Mouse (Mus musculus) testis, postnatal 10 days (tissue): ENCODE data around the gene Metap1d.

ENCODE experiments used
- DNase-seq: peaks from one replicate; pipeline ENCODE4 v3.0.0; 2021; ENCODE audit warnings: low spot score

Metap1d gene

DNA sequence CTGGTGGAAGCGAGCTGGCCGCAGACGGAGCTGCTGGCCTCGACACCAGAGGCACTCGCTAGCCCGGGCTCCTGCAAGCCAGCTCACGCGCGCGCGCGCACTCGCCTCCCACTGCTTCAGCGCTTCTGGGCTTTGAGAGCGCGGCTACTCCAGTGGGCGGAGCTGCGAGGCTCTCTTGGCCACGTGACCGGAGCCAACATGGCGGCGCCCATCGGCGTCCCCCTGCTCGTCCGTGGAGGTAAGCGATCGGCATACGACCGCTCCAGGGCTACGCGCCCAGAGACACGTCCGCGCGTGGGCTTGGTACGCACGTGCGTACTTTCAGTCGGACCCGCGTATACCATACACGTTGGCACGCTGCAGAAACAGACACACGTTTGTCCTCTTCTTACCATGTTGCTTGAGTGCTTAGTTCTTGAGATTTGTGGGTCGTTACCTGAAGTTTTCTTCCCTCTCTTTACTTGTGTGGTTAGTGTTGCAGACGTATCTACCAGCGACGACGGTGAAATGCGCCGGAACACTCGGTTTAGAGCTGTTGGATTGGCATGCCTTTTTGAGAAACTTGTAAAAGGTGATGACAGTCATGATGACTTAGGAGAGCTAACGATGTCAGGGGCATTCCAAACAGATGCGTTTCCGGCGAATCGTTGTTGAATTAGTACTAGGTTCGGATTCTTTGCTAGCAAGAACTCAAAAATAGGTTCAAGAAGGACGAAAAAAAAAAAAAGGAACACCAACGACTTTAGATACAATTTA, at the start of gene Metap1d:
Gene Metap1d, plus strand, starts transcription at position 116 of the 756 bp plus-strand sequence.
- peak; percentile 96 for DNase-seq

DNA sequence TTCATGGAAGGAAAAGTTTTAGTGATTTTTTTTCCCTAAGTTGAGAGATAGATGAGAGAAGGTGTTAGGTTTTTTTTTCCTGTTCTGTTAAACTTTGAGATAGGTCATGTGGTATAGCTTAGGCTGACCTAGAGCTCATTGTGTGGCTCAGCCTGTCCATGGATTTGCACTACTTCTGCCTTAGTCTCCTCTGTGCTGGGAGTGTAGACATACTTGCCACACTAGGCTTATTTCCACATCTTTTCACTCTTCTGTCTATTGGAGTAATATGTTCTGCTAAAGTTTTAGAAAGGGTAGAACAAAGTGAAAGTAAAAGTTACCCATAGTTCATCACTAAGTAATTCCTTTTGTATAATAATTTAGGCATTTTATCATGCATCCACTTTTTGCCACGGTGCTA, 47.5 kb upstream of the Metap1d start:
- DNase-seq = no peak

DNA sequence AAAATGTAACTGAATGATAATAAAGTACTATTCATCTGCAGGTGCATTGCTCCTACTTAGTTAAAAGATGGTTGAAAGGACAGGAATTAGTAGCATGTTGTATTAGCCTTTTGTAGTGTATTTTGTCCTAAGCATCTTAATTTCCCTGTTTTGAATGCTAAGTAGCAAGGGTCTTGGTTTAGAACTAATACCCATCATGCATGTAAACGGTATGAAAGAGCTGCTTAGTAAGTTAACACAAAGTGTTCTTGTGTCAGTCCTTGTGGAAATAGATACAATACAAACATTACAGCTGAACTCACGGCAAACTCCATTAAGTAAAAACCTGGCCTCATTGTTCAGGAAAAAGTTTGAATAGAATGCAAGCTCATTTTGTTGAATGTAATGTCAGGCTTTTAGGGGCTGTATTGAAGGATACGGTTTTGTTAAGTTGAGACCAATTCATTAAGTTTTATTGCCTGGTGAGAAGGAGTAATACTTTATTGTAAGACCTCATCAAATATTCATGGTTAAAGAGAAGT, 34.3 kb upstream of the Metap1d start:
- no peak for DNase-seq

DNA sequence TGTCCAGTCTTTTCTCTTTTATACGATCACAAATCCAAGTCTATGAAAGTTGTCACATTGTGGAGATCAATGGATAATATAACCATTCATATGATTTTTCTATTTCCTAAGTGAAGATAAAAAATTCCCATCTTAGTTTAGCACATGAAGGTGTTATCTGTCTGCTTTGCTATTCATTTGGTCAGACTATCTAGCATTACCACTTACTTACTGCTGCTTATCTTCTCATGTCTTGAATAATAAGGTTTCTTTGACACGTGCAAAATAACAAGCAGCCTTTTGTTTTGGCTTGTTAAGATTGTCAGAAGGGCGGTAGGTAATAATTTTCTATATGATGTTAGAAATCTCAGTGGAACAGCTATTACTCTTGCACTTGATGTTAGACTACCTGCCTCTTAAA, 33.7 kb upstream of the Metap1d start:
- no peak for DNase-seq

DNA sequence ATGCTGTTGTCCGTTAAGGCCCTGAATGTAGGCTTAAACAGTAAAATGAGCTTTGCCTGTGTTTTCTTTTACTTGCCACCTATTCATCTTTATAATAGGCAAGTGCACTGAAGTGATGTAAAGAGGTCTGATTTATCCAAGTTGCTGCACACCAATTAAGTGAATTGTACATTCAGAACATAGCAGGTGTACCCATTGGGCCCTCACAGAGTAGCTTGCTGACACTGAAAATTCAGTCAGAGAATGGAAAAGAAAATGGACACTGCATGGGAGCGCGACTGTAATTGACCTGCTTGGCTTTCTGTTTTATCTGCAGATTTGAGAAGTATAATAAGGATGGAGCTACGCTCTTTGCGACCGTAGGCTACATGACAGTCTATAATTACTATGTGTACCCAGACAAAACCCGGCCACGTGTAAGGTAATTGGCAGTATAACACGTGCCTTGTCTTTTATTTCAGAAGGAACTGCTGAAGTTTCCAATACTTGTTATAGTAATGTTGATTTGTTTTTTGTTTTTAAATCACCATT, 32.1 kb upstream of the Metap1d start:
- no peak for DNase-seq

DNA sequence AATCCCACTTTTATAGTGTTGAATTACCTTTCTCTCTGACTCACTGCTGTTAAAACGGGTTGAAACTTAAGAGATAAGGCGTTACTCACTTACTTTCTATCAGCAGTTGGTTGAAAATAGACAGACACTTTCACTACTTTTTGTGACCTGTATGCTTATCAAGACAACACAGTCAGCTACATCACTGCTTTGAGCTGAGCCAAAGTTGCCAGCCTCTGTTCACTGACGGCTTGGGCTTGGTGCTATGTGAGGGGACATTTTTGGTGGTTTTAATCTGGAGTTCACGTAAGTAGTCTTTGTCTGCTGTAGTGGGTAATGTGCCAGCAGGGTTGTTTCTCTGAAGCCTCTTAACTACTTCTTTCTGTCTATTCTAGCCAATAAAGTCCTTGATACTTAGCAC, 28.5 kb upstream of the Metap1d start:
- DNase-seq = no peak

DNA sequence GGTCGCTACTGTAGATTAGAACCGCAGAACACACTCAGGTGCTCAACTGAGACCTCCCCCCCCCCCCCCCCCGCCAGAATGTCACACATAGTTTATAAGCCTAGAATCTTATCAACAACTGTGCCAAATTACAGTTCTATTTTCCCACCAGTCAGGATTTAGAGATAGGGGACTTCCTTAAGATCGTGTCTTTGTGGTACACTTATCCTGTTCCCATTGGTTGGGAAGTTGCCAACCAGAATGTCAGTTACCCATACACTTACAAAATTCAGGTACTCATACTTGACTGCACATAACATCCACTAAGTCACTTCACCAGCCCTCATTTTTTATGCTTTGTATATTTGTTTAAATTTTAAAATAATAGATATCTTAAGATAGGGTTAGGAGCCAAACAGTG, 17.6 kb upstream of the Metap1d start:
- no peak for DNase-seq

DNA sequence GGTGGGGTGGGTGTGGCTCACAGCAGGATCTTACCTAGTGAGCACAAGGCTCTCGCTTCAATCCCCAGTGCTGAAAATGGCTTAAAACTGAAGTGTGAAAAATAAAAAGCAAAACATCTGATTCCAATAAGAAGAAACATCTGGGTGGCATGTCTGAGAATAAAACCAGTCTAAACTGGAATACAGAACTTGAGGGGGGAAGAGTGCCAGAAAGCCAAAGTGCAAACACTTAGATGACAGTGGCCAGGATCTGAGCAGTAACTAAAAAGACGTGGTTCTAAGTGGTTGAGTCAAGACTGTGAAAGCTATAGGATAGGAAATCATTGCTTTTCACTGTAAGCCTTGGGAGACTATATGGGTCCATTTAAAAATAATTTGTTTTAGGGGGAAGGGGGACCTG, 9.7 kb upstream of the Metap1d start:
- DNase-seq = no peak

DNA sequence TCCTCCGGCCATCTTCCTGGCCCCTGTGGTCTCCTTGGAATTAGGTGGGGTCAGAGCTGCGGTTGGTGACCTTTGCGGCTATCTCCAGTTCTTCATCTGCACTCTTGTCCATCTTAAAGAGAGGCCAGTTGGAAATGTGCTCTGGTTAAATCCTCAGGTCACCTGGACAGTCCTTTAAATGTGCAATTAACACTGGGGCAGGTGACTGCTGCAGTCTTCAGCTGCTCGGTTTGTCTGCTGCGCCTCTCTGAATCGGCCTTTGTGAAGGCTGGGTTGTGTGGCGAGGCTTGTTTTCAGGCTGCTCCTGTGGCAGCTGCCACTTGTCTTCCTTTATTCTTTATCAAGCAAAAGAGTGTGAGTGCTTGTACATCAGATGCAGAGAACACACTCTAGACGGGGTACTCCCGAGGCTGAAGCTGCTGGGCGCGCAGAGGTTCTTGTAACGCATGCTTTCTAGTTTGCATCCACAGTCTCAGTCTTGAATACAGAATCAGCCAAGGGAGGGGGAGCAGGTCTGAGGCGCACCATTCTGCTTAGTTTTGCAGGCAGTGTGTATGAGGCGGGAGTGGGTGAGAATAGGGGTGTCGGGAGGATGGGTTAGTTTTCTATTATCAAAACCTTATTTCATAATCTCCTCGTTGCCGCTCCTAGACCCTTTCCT, 7.4 kb upstream of the Metap1d start:
- no peak for DNase-seq

DNA sequence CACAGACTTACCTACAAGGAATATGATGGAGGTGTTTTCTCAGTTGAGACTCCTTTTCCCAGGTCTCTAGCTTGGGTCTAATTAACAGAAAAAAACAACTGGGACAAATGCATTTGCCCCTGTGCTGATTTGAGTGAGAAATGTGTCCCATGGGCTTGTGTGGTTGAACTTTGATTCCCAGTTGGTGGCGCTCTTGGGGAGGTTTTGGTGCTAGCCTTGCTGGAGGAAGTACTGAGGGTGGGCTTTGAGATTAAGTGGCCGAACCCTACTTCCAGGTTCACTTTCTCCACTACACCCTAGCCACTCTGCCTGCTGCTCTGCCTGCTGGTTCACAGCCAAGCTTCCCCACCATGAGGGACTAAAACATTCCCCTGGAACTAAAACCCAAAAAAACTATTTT, 3.5 kb upstream of the Metap1d start:
- DNase-seq = no peak

DNA sequence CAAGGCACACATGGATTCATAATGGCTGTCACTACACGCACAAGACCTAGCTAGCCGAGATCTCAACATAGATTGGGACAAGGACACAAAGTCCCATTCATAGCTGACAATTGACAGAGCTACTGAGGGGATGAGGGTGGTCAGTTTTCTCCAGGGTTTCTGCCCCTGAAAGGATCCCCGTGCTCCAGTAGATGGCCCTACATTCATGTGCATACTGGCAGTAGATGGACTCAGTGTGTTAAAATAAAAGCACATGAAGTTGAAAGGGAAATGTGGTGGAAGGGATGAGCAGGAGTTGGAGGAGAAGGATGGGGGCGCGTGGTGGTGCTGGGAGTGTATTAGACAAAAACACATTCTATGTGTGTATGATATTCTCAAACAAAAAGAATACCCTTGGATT, 1.3 kb upstream of the Metap1d start:
- DNase-seq = no peak

DNA sequence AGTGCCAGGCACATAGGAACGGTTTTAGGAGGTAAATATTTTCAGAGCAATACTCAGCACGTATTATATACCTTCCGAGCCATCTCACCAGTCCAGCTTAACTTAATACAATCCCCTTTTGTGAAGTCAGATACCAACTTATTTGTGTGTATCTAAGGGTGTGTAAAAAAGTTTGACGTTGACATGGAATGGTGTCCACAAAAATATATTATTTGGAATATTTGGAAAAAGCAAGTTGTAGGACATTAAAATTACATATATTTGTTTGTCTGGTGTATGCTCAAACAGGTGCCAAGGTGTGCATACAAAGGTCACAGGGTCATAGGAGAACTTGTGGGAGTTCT, 813 bp downstream of the Metap1d start:
- DNase-seq = no peak

DNA sequence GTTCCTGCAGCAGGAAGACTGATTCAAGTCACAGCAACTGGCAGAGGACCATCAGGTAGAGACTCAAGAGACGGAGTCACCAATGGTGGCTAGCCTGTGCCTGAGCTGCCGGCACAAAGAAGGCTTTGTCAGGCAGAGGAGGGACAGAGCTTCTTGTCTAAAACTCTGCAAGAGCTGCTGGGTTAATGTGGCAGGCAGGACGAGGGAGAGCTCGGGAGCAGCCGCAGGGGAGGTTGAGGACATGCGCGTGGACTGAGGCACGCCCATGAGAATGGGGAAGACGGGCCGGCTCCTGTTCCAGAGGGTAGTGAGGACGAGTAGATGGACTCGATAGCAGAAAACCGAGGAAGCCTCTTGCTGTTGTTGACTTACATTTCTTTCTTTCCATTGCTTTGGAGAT, 5.5 kb downstream of the Metap1d start:
- DNase-seq = no peak

DNA sequence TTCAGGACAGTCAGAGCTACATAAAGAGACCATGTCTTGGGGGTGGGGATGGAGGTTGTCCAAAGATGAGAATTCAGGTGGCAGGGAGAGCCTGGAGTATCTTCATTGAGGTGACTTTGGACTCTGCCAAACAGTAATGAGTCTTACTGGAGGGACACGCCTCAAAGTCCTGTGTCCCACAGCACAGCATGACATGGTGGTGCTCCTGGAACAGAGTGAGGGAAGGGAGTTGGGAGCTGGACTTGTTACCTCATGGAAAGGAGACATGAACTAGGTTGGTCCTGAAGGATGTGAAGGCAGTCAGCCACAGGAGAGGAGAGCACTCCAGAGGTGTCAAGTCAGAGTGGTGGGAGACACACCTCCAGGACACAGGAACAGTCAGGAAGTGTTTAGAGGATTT, 6.6 kb downstream of the Metap1d start:
- no peak for DNase-seq

DNA sequence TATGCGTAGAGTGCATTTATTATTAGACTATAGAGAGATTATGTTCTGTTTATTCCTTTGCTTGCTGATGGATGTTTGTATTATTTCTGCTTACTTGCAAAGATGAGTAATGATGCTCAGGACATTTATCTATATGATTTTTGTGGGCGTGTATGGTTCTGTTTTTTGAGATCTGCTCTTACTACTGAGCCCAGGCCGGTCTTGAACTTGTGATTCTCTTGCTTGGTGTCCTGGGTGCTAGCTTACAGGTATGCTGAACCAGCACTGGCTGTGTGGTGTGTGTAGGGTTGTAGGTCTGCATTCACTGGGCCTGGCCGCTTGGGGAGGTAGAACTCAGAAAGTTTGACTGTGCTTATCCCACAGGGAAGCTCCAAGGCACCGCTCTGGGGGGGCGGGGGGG, 8.1 kb downstream of the Metap1d start:
- DNase-seq = no peak

DNA sequence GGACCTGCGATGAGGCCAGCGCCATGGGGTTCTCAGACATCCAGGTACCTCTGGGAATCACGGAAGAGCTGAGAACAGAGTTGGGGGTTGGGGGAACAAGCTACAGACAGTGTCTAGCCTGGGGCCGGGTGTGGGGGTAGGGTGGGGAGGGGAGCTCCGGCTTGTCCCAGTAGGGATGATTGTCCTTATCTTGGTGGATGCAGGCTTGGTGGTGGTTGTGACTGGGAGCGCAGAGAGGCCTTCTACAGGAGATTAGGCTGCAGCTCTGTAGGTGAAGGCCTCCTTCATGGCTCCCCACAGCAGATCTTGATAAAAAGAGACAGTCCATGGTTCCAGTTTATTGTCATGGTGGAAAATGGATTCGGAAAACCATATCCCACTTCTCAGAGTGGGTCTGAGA, 8.5 kb downstream of the Metap1d start:
- DNase-seq = no peak

DNA sequence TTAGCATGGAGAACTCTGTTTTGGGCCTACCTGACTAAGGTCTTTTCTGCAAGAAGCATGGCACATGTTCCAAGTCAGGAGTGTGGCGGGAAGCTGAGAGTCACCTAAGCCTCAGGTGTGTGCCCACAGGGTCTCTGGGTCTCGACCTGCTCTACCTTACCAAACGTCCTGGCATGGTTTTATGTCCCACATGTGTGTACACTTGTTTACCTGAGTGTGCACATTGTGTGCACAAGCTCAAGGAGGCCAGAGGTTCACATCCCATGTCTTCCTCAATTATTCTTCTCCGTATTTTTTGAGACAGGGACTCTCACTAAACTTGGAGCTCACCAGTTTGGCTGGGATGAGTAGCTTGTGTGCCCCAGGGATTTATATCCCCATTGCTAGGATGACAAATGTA, 9.0 kb downstream of the Metap1d start:
- DNase-seq = no peak

DNA sequence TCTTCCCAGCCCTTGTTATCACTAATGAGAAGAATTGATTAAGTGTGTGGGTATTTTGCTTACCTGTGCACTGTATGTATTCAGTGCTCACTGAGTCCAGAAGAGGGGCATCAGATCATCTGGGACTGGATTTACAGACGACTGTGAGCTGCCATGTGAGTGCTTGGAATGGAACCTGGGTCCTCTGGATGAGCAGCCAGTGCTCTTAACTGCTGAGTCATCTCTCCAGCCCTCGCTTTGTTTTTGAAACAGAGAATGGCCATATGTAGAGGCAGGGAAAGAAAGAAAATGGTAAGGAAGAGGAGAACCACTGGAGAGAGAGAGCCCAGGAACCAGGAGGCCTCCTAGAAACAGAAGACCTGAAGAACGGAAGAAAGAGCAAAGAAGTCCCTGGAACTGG, 9.5 kb downstream of the Metap1d start:
- no peak for DNase-seq

DNA sequence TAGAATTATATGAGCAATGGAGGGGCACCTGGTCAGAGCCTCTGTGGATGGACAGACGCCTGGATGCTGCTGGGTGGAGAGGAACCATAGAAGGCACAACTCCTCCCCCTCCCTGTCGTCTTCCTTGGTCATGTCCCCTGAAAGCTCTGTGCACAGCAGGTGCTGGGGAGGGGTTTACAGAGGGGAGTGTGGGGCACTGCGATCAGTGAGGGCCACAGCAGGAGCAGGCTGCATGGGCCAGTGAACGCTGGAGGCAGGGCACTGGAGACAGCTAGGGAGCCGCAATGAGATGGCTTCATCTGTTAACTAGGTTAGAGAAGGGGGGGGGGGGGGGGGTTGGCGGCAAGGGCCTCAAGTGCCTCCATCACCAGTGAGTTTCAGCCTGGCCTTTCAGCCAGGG, 13.0 kb downstream of the Metap1d start:
- no peak for DNase-seq

DNA sequence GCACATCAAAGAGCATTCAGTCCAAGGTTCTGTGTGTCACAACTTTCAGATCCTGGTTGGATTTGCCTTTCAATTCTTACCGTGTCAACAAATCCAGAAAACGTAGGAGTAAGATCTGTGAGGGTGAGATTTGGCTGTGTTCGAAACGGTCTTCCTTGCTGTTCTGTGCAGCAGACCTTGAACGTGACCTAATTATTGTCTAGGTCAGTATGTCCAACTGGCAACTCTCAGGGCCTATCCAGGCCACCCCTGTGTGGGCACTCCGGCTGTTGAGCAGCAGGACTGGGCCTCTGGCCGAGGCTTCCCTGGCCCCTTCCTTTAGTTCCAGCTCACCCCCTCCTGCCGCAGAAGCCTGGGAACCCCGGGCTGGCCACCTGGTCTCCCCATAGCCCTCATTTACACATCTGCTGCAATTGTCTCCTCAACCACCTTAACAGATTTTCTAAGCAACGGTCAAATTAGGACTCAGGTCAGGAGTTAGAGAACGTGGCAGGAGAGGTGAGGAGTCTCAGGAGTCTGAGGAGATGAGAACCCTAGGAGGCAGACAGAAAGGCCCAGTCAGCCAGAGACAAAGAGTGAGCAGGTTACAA, 13.9 kb downstream of the Metap1d start:
- no peak for DNase-seq

DNA sequence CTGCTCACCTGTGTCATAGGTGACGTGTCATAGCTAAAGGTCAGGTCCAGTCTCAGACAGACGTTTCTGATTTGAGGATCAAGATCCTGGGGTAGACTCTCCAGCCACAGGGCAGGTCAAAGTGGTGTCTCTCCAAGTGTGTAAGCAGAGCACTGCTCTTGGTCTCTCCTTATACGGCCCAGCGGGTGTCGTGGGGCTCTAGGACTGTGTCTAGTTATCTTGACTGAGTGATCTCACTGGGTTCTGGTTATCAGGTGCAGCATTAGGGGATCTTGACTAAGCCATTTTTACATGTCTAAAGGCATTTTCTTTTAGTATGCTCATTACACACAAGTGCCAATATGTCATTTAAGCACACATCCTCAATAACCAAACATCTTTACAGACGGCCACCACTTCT, 18.0 kb downstream of the Metap1d start:
- DNase-seq = no peak

DNA sequence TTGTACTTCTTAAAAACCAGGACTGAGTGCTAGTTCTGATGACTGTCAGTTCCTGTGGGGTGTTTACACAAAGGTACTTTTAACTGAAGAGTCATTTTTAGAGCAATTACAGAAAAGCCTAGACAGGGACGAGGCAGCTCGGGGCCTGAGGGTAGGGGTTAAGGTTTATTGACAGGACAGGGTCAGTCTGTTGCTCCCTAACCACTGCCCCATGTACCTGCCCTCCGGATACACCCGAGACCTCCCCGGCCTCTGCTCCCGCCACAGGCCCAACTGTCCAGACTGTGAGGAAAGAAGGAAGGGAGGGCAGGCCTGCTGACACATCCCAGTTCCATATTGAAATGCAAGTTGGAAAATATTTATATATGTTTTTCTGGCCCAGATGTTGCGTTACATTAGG, 20.8 kb downstream of the Metap1d start:
- DNase-seq = no peak

DNA sequence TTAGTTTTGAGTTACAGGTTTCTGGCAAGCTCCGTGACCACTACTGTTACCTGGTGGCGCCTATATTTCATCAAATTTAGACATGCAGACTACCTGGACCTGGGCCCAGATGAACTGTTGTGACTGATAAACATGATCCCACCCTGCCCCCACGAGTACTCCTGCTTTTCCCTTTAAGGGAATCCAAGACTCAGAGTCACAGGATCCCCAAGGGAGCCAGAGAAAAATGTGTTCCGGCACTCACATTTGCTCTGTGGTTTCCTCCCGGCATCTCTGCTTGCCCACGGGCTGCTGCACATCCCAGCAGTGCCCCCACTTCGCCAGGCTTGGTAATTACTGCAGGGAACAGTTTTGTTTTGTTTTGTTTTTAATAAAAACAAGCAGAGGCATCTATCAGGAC, 21.3 kb downstream of the Metap1d start:
- DNase-seq = no peak
